Mouse (Mus musculus) testis, adult 2 months (tissue): ENCODE measurements at regions not wholly inside any gene's neighbourhood (a gene's known extent, or its start where the extent isn't known, plus 50 kb on each side); places are given as distances from the start of the nearest gene placed in this dataset.

Experiments used
- CTCF ChIP-seq: fragments of 200-500 bp; IDR thresholded peaks from 2 replicates; pipeline ENCODE4 v1.5.1; 2012; ENCODE audit warnings: low read depth, mild to moderate bottlenecking, inconsistent platforms, low read length, moderate library complexity; ENCODE audit not compliant: control insufficient read depth, insufficient read depth, insufficient replicate concordance
- POLR2A ChIP-seq: fragments of 200-500 bp; IDR thresholded peaks from 2 replicates; pipeline ENCODE4 v1.6.1; 2012; ENCODE audit warnings: low read depth, mild to moderate bottlenecking, inconsistent platforms, low read length, moderate library complexity; ENCODE audit not compliant: control insufficient read depth

GRCm38 (mm10) chr7:111163861-111164260, 81.0 kb upstream of the Eif4g2 start:
- TF ChIP-seq POLR2A (no peak), CTCF (peak; percentile 15; the same call in 1 of the 2 replicates)
